Mouse (Mus musculus): ENCODE results near the gene Ect2.

- TF ChIP-seq TCF12 (IDR thresholded peaks at IDR 0.05; ENCODE audit: low read depth, low read length) = no peak
- no peak for TF ChIP-seq POLR2A (IDR thresholded peaks at IDR 0.05; ENCODE audit: low read depth, low read length)
These were observed 44.1 kb upstream of the Ect2 start for GRCm38 (mm10) chr3:27197816-27198215.

All from CH12.LX (cell line).